Mouse (Mus musculus) neural tube, embryonic 11.5 days (tissue): ENCODE data around the gene Lhx9. TPM values are rescaled to one million over a fixed set of nuclear protein-coding genes. Genes with fewer than 3 reads are reported as not detected.

ENCODE experiments used
- ATAC-seq: fragments of 200-750 bp; cut with Nextera tagmentation; 2 replicates; pipeline ENCODE4 v1.8.0; 2017; ENCODE audit warnings: moderate number of reproducible peaks, mild to moderate bottlenecking, moderate TSS enrichment, moderate library complexity; ENCODE audit not compliant: insufficient read depth, low FRiP score, low TSS enrichment
- DNase-seq: peaks from one replicate; pipeline ENCODE4 v3.0.0-alpha.2; 2015; ENCODE audit warnings: low spot score
- H3K27ac ChIP-seq: fragments of 300-500 bp; sonication (generic); 2 replicates; pipeline ENCODE4 v1.5.1; 2014; ENCODE audit warnings: low read depth, mild to moderate bottlenecking, low read length
- H3K27me3 ChIP-seq: fragments of 300-500 bp; sonication (generic); 2 replicates; pipeline ENCODE4 v1.6.1; 2014; ENCODE audit warnings: mild to moderate bottlenecking, low read length, mixed read lengths; ENCODE audit not compliant: control insufficient read depth, insufficient read depth
- H3K36me3 ChIP-seq: fragments of 300-500 bp; sonication (generic); 2 replicates; pipeline ENCODE4 v1.6.1; 2014; ENCODE audit warnings: mild to moderate bottlenecking, low read length, moderate library complexity, mixed read lengths; ENCODE audit not compliant: control insufficient read depth, insufficient read depth
- H3K4me1 ChIP-seq: fragments of 300-500 bp; sonication (generic); 2 replicates; pipeline ENCODE4 v1.6.1; 2014; ENCODE audit warnings: low read length, mixed read lengths; ENCODE audit not compliant: control insufficient read depth, insufficient read depth
- H3K4me2 ChIP-seq: fragments of 300-500 bp; sonication (generic); 2 replicates; pipeline ENCODE4 v1.6.1; 2014; ENCODE audit warnings: low read depth, mild to moderate bottlenecking, moderate library complexity
- H3K4me3 ChIP-seq: fragments of 300-500 bp; sonication (generic); 2 replicates; pipeline ENCODE4 v1.5.1; 2014; ENCODE audit warnings: low read depth, low read length
- H3K9ac ChIP-seq: fragments of 300-500 bp; sonication (generic); 2 replicates; pipeline ENCODE4 v1.6.1; 2014; ENCODE audit warnings: mild to moderate bottlenecking, low read length
- H3K9me3 ChIP-seq: fragments of 300-500 bp; sonication (generic); 2 replicates; pipeline ENCODE4 v1.6.1; 2016; ENCODE audit warnings: low read length; ENCODE audit not compliant: control insufficient read depth
- WGBS: fragments of 180-500 bp; shearing (Covaris S2); extraction: QIAGEN DNeasy Blood & Tissue Kit; methylation state at CpG from one replicate; pipeline ENCODE4 v1.1.7; 2014; 5-methylcytosine and 5-hydroxymethylcytosine counted together
- polyA plus RNA-seq: library from polyadenylated mRNA; unstranded; fragments of >200 nt; fragmentation: Nextera tagmentation; extraction: Ambion mirVana; gene quantifications from 2 replicates; pipeline ENCODE4 v1.2.1, GENCODE M21; 2014

The Lhx9 gene
- polyA plus RNA-seq, 1 experiment from 2014 or later: 11.4 TPM

DNA sequence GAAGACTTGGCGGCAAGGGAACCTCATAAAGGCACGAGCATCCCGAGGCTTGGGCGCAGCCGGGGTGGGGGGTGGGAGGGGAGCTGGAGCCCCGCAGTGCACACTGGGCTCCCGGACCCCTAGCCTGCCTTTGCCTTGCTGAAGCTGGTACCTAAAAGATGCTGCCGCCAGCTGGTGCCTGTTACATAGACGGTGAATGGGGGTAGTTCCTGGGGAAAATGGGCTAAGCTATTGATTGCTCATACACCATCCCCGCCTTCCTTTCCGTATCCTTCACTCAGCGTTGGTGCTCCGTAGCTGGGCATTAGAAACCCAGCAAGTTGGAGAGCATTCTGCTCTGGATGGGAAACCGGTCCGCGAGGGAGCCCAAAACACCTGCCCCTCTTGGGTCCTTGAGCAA, 351 bp downstream of the Lhx9 start:
- under 1% methylated on average over 16 of the region's 16 CpGs for WGBS
- peaks cover 68% of the 10 kb centered on the region for H3K27me3 ChIP-seq
- ATAC-seq (peak; percentile 21; the same call in 1 of the 2 replicates), DNase-seq (peak; percentile 49)
- peaks cover 8% of the 10 kb centered on the region; the same call in 1 of the 2 replicates for H3K4me1 ChIP-seq
- H3K9me3 ChIP-seq: no peaks in the 10 kb centered on the region
- no peaks in the 10 kb centered on the region for H3K36me3 ChIP-seq
- H3K4me3 ChIP-seq: peak overlapping the region; percentile 21
- H3K4me2 ChIP-seq: peak overlapping the region; percentile 40
- H3K27ac ChIP-seq: no peak overlapping the region
- no peak overlapping the region for H3K9ac ChIP-seq

DNA sequence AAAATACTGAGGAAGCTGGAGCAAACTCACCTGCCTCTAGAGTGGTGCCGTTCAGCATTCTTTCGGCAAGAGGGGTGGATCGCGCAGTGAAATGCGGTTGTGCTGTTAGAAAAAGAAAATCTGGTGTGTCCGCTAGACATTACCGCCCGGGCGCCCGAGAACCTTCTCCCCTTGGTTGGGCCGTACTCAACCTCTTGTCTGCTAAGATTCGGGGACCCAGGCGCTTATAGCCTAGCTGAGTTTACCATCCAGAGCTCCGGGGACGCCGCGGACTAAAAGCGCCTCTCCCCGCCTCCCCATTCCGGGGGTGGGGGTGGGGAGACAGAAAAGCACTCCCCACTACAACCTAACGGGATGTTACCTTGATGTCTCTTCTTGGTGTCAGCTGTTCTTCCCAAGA, 1.2 kb downstream of the Lhx9 start:
- Histone ChIP-seq H3K27me3 (peaks cover 76% of the 10 kb centered on the region), H3K9me3 (no peaks in the 10 kb centered on the region), H3K4me3 (no peak overlapping the region), H3K27ac (no peak overlapping the region), H3K9ac (no peak overlapping the region), H3K36me3 (no peaks in the 10 kb centered on the region), H3K4me1 (peaks cover 11% of the 10 kb centered on the region), H3K4me2 (peak overlapping the region; percentile 2; the same call in 1 of the 2 replicates)
- 0% methylated on average over 21 of the region's 21 CpGs for WGBS
- DNase-seq (peak; percentile 49), ATAC-seq (no peak)

DNA sequence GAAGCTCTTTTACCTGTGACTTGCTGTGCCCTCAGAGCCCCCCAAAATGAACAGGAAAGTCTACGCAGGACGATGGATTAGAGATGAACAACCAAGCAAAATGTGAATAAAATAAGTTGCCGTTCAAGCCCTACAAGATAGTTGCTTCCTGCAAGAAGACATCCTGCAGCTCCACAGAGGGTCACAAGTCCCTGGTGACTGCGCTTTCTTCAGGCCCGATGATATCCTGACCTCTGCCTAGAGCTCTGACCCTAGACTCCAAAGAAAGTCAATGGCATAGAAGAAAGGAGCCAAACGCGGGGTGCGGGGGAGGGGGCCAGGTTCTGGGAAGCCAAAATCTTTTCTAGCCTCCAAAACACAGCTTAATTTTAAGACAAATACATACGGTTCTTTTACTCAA, 1.8 kb downstream of the Lhx9 start:
- H3K9ac ChIP-seq: no peak overlapping the region
- H3K4me3 ChIP-seq: no peak overlapping the region
- no peaks in the 10 kb centered on the region for H3K9me3 ChIP-seq
- peaks cover 14% of the 10 kb centered on the region for H3K4me1 ChIP-seq
- no peak overlapping the region for H3K4me2 ChIP-seq
- 2% methylated on average over 9 of the region's 9 CpGs for WGBS
- H3K36me3 ChIP-seq: no peaks in the 10 kb centered on the region
- no peak for ATAC-seq
- DNase-seq: no peak
- peaks cover 76% of the 10 kb centered on the region for H3K27me3 ChIP-seq
- no peak overlapping the region for H3K27ac ChIP-seq

DNA sequence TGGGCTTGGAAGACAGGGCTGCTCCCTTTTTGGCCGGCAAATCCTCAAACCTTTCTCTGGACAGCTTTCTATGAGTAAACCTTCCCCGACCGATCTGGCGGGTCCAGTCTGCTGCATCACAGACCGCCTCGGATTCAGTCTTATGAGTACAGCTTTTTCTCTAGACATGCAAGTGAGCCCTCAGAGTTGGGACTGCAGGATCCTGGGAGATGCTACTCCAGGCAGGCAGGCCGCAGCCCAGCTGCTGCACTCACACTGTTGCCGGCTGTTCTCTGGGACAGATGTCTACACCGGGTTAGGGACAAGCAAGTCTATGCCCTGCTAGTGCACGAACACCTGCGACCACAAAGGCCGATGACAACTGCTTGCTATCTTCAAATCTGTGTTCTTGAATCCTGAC, 2.2 kb downstream of the Lhx9 start:
- ATAC-seq (no peak), DNase-seq (peak; percentile 44)
- Histone ChIP-seq H3K4me2 (no peak overlapping the region), H3K27ac (no peak overlapping the region), H3K27me3 (peaks cover 80% of the 10 kb centered on the region), H3K9me3 (no peaks in the 10 kb centered on the region), H3K4me1 (peaks cover 19% of the 10 kb centered on the region), H3K9ac (no peak overlapping the region), H3K36me3 (no peaks in the 10 kb centered on the region), H3K4me3 (no peak overlapping the region; the same call in 1 of the 2 replicates)
- WGBS: under 1% methylated on average over 12 of the region's 12 CpGs

DNA sequence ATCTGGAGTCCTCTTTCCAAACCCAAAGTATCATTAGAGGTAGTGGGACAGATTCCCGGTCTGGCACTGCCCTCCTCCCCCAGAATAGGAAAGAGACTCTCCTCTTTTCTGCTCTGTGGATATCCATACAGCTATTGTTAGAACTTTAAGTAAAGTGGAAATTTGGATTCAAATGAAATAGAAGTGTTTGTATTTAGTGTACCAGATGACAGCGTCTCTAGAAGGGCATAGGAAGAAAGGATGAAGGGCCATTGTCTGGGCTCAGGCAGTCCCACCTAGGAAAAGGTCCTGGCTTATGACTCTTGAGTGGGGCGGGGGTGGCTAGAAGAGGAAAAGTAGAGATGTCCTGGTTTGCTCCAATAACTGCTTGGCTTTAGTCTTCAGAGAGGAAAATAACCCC, 2.9 kb downstream of the Lhx9 start:
- Histone ChIP-seq H3K36me3 (no peaks in the 10 kb centered on the region), H3K4me2 (no peak overlapping the region), H3K27me3 (peaks cover 86% of the 10 kb centered on the region), H3K9ac (no peak overlapping the region), H3K9me3 (no peaks in the 10 kb centered on the region), H3K4me3 (no peak overlapping the region), H3K27ac (no peak overlapping the region), H3K4me1 (peaks cover 22% of the 10 kb centered on the region)
- ATAC-seq (no peak), DNase-seq (no peak)
- WGBS: 6% methylated on average over 3 of the region's 3 CpGs

DNA sequence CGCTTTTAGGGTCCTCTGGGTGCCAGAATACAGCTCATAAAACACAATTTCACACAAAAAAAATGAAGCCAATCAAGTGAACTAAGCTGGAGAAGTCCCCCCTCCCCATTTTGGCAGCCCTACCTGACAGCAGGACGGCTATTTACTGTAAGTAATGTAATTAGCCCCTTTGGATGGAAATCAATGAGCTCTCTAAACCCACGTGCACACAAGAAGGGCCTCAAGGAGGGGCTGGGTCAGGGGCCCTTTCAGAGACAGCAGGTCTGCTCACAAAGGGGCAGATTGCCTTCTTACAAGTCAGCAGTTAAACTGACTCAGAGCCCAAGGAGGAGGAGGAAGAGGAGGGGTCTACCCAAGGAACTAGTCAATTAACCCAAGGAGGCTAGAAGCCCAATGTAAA, 4.2 kb downstream of the Lhx9 start:
- 0% methylated on average over 3 of the region's 3 CpGs for WGBS
- ATAC-seq: no peak
- Histone ChIP-seq H3K9me3 (no peaks in the 10 kb centered on the region), H3K4me2 (peak overlapping the region; percentile 39), H3K4me1 (peaks cover 22% of the 10 kb centered on the region), H3K27ac (no peak overlapping the region), H3K4me3 (no peak overlapping the region; the same call in 1 of the 2 replicates), H3K9ac (no peak overlapping the region), H3K36me3 (no peaks in the 10 kb centered on the region), H3K27me3 (peaks cover 86% of the 10 kb centered on the region)
- no peak for DNase-seq

DNA sequence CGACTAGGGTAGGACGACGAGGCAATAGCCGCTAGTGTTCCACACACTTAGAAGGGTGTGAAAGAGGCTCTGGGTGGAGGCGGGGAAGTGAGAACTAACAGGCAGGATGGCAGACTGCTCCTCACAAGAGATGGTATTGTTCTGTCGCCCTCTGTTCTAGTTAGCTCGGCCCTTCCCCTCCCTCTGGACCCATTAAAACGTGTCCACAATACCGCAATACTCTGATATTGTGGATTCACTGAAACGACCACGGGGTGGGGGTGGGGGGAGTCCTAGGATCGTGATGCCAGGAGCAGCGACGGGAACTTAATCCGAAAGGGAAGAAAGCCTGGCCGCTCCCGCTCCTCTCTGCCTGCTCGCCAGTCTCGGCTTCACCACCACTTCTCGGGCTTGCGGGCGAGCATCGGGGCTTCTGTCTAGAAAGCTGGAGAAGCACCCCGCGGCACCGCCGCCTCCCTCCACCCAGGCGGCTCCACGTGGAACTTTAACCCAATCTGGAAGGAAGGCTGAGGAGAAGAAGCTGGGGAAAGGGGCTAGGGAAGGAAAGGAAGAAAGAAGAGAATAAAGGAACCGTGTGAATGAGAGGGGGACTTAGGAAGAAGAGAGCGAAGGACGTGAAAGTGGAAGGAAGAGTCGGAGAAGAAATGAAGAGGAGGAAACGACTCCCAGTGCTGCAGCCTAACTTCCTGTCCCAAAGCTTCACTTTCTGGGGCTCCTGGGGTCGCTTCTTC, 4.9 kb downstream of the Lhx9 start:
- Histone ChIP-seq H3K27me3 (peaks cover 86% of the 10 kb centered on the region), H3K4me1 (peaks cover 18% of the 10 kb centered on the region), H3K4me3 (peak overlapping the region; percentile 24), H3K9me3 (no peaks in the 10 kb centered on the region), H3K9ac (peak overlapping the region; percentile 40; the same call in 1 of the 2 replicates), H3K27ac (no peak overlapping the region), H3K4me2 (peak overlapping the region; percentile 39), H3K36me3 (no peaks in the 10 kb centered on the region)
- under 1% methylated on average over 35 of the region's 35 CpGs for WGBS
- ATAC-seq: peak; percentile 26
- peak; percentile 72 for DNase-seq

DNA sequence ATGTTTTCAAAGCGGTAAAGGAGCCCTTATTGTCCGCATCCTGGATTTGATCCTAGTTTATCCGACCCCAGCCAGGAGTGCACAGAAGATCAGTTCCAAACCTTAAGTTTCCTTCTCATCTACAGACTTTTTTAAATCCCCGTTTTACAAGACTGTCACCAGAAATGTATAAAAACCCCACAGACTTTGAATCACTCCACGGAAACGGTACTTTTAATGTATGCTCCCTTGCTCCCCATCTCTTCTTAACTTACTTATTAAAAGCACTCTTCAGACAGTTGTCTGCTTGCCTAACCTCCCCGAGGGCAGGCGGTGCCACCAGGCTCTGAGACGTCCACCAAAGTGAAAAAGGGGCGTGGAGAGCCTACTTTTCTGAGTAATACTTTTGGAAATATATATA, 5.6 kb downstream of the Lhx9 start:
- Histone ChIP-seq H3K27me3 (peaks cover 86% of the 10 kb centered on the region), H3K4me2 (no peak overlapping the region), H3K27ac (no peak overlapping the region), H3K4me1 (peaks cover 16% of the 10 kb centered on the region), H3K4me3 (no peak overlapping the region), H3K9ac (no peak overlapping the region), H3K9me3 (no peaks in the 10 kb centered on the region), H3K36me3 (no peaks in the 10 kb centered on the region)
- under 1% methylated on average over 10 of the region's 10 CpGs for WGBS
- DNase-seq (peak; percentile 45), ATAC-seq (no peak)

DNA sequence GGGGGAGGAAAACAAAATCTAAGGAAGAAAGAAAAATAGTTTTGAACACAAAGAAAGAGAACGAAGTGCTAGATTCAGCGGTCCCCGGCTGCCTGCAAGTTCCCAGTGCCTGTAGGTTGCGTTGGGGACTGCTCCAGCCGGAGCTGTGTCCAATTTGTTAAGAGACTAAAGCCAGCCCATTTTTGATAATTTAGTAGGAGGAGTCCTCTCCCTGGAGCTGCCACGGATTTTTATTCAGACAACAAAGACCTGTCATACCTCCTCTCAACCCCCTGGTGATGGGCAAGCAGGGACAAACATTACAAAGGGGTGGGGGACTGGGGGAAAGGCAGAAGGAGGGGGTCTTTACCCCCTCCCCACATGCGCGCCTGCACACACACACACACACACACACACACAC, 6.1 kb downstream of the Lhx9 start:
- WGBS: 0% methylated on average over 8 of the region's 8 CpGs
- H3K4me3 ChIP-seq: peak overlapping the region; percentile 32
- DNase-seq (peak; percentile 65), ATAC-seq (peak; percentile 36; the same call in 1 of the 2 replicates)
- no peaks in the 10 kb centered on the region for H3K36me3 ChIP-seq
- peaks cover 16% of the 10 kb centered on the region for H3K4me1 ChIP-seq
- H3K9ac ChIP-seq: no peak overlapping the region
- H3K4me2 ChIP-seq: peak overlapping the region; percentile 53; the same call in 1 of the 2 replicates
- peaks cover 88% of the 10 kb centered on the region for H3K27me3 ChIP-seq
- no peaks in the 10 kb centered on the region for H3K9me3 ChIP-seq
- H3K27ac ChIP-seq: no peak overlapping the region
